Mouse (Mus musculus): ENCODE data around the gene Slc35b4.

The Slc35b4 gene

DNA sequence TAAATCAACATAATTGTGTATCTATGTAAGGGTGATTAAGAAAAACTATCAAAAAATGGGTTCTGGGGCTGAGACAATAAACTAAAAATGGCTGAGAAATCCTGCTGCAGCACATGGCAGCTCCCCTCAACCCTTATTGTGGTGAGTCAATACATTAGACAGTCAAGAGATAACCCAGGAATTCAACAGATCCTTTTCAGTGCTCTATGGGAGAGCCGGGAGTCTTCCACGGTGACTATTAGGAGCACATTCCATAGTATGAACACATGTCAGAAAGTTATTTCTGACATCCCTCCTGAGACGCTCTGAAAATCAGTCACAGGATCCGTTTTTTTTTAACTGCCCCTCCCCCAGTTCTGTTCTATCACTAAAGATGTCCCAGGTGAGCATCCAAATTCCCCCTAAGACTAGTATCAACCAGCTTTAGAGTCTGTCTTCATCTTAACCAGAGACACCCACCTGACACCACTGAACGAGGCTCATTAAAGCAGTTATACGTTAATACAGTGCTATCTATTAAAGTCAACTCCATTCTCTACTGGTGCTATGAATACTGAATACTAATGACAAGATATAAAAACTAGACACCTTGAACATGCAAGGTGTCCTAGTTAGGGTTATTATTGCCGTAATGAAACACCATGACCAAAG, 5.9 kb downstream of the Slc35b4 start:
- no peak for DNase-seq

DNA sequence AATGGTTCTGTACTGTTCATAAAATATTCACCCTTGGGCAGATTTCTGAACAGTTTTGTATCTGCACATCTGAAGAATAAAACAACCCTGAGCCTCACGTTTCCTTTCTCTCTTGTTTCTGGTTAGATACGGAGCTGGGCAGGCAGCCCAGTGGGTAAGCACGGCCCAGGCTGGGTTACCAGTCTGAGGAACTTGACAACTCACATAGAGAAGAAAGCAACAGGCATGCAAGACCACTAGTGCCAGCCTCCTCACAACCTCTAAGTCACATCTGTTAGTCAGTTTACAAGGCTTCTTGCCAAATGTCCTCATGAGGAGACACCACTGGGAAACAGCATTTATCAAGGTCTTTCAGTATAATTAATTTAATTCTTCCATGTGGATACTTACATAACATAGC, 8.1 kb downstream of the Slc35b4 start:
- DNase-seq = no peak

DNA sequence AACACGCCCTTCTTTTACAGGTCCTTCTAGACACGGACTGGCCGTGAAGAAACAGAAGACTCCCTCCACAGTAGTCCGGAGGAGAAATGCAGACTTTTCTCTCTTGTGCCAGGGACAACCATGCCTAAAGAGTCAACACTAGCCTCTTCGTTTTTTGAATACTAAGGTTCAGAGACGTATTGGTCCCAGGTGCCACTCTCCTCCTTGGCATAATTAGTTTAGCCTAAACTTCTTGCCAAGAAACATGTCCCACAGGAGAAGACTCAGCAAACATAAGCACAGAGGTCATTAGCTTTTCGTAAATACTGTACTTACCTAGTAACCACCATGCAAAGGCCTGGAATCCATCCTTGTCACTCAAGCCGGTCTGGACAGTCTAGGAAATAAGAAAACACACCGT, 13.9 kb downstream of the Slc35b4 start:
- DNase-seq = no peak

DNA sequence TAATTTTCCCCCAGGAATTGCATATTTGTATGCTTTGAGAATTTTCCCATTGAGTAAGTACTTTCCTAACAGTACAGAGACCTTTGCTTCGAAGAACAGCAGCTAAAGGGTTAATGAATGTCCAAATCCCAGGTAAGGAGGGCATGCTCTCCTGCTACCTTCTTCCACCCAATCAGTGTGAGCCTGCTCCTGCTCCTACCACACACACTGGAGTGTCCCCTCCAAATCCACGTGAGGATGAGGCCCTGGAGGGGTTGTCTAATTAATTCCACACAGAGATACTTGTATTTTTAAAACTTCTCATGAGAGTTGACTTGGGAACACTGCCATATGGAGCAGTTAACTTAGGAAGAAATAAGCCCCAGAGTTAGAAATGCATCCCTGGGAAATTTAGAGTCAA, 14.3 kb downstream of the Slc35b4 start:
- no peak for DNase-seq

DNA sequence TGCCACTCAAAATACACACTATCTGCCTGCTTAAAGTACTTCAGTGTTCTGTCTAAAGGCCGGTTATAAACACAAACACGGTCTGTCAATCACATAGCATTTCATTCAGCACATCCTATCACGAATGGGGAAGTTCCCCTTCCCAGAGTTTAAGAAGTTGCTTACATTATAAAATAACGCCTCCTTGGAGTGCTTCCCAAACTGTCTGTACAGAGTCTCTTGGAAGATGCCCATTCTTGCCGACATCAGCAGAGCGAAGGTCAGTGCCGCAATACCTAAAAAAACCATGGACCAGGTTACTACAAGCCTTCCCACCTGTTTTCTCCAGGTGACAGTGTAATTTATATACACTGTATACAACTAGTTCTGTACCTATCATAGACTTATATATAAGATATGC, 15.4 kb downstream of the Slc35b4 start:
- no peak for DNase-seq

DNA sequence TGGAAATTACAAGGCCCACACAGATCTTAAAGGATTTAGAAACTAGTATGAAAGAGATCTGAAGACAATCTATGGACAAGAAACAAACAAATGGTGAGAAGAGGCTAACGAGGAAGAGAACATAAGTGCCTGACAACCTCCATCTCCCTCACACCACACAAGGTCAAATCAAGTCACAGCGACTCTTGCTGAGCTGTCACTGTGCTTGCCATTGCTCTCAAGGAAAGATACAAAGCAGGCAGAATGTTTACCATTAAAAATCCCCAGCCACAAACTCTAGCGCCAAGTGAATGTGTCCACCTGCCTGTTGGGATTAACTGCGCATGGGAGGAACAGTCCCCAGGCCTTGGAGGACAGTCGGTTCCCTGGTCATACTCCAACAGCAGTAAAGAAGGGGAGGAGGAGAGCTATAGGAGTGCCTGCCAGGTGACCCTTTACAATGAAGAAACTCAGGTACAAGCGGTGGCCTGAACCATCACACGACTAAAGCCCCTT, 16.0 kb downstream of the Slc35b4 start:
- no peak for DNase-seq

DNA sequence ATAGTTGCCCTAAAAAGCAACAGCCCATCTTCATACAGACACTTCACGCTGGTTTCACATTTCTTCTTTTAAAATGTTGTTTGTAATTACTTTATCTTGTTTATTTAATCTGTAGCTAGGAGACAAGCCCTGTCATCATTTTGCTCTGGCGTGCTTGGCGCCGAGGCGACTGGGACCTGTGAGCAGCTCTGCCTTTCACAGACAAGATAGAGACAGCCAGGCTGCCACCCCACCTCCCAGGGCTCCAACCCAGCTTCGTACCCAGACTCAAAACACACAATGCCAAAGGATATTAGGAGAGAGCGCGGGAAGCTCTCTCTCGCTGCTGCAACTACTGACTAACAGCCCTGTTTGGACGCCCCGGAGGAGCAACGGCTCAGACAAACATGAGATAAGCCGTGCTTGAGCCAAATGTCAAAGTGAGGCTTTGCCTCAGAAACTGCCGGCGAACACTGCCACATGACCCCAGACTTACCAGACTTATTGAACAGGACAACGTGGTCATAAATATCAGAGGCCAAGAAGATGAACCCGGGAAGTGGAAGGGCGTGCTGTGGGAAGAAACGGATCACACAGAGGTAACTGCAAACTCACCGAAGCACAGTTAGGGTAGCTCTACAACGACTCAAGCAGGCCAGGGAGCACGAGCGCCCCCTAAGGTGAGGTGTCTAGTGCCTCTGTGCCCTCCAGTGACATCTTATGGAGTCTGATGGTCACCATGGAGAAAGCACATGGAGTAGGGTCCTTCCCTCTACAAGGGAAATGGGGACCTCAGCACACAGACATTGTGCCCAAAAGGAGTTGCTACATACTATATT, 16.7 kb downstream of the Slc35b4 start:
- DNase-seq = no peak

DNA sequence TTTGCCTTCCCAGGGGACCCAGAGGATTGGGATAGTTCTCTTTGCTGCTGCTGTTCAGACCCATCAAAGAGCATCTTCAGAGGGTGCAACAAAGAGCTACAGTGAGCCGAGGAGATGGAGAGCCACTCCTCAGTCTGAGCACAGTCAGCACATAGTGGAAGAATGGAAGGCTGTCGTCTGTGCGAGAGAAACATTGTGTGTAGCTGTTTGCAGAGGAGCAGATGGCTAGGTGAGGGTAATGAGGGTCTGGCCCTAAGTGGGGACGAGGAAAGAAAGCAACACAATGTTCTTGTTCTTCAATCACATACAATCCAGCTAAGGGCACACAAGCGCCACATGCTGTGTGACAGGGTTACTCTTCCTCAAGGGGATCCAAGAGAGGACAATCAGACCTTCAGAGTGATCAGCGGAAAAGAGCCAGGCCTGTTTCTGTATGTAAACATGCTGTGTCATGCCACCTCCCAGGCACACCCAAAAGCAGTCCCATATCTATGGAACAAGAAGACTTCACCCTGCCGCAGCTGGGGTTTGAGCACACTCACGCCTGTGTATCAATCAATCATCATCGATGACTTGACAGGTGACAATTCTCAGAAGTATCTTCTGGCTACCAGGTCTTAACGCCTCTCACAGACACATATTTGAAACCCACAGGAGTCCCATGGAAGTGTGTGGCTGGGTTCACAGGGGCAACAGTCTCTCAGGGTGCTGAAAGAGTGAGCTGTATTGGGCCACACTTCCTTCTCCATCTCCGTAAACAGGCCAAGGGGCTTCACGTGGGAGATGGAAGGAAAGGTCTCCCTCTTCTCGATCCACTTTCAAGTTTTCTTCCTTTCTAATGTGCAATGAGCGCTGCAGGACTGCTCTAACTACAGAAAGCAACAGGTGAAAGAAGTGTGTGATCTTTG, 19.8 kb downstream of the Slc35b4 start:
- DNase-seq = peak in 1 of 2 experiments; percentile 48

DNA sequence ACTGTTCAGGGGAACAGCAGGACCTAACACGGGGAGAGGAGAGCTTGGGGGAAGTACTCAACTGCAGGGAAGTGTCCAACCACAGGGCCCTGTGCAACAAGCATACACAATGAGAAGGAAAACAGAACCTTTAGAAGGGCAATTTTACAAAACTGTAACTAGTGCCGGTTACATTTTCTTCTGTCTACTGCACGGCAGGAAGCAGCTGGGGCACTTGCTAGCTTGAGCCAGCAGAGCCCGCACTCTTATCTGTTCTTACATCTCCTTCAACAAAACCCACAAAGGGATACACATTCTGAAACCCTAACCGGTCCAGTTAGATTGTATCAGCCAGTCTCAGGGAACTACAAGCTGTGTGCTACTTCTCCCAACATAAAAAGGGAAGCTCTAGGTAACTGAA, 20.9 kb downstream of the Slc35b4 start:
- DNase-seq = peak; percentile 55 to 69

DNA sequence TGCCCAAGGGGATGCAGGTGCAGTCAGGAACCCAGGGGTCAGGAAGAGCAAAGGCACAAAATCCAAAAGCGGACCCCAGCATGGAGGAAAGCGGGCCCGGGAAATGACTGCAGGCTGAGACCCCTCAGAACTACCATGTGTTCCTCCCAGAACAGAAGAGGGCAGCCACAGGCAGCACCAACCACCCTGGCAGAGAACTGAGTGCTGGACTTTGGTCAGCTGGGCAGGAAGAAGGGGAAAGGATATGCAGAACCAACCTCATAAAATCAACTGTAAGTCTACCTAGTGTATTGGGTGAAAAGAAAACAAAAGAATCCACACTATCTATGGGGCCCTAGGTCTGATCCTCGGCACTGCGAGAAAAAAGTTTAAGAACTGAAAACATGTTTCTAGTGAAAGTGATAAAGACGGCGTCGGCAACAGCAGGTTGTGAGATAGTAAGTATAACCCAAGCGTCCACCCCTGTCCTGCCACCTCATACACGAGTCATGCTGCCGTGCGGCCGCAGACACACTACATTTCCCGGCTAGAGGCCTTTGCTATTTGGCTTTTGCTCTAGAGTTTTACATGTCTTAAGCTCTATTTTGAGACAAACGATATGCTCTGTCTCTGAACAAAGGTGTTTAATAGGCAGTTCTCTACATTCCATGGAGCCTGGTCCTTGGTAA, 21.6 kb downstream of the Slc35b4 start:
- no peak for DNase-seq

DNA sequence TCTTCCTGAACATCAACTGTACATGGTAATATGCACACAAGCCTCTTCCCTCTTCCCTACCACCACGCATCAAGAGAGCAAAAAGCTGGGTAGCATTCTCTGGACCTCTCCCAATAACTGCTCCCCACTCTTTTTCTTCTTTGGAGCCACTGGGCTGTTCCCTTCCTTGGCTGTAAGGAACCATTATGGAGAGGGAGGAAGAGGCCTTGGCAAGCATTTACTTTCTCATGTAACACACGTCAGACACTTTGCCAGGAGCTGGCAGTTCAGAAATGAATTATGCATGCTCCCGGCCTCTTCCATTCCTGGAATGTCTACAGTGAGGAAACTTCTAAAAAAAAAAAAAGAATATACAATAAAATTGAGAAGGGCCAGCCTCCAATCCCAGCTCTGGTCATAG, 22.7 kb downstream of the Slc35b4 start:
- DNase-seq = no peak

DNA sequence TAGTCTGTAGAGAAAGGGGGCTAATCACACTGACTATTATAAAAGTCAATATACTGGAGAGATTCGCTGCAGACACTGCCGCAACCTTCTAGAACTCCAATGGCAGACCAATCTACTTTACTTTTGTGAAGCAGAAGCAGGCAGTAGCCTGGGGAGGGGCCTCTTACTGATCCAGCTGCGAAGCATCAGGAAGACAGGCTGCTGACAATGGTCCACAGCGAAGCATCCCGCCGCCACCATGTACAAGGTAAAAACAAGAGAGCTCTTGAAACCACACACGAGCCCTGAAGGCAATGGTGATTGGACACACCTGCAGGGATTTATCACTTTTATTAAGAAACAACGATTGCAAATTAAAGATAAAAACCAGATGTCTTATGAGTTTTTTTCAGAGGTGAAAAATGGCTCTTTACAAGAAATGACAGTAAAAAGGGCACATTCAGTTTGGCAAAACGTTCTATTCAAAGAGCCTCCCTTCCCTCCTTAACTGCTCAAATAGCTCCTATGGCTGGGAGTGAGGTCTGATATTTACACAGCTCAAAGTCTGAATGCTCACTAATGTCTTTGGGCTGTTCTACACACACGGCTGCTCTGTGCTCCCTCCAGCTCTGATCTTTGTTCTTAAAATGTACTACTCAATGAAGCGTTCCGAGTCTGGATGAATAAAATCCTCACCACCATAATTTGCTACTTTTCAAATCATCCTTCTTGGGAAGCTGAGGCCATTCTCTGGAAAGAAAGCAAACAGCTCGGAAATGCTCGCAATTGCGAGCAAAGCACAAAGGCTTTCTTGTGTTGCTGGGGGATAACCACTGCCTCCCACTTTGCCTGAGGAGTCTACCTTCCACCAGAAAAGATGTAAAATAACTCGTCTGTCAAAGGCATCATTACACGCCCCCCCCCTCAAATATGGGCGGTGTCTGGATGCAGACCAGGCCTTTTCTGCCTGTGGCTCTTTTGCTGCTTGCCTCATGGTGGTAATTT, 23.6 kb downstream of the Slc35b4 start:
- DNase-seq = peak; percentile 40 to 52

DNA sequence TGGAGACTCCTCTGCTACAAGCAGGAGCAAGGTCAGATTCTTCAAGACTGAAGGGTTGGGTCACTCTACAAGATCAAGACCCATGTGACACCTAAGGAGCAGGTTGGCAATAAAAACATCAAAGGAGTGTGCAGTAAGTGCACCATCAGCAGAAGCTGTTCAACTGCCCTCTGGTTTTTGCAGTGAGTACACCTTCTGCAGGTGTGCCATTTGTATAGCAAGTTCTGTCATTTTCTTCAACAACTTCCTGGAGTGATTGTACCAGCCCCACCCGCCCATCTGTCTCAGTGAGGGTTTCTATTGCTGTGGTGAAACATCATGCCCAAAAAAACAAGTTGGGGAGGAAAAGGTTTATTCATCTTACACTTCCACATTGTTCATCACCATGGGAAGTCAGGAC, 27.1 kb downstream of the Slc35b4 start:
- peak; percentile 35 to 67 for DNase-seq

DNA sequence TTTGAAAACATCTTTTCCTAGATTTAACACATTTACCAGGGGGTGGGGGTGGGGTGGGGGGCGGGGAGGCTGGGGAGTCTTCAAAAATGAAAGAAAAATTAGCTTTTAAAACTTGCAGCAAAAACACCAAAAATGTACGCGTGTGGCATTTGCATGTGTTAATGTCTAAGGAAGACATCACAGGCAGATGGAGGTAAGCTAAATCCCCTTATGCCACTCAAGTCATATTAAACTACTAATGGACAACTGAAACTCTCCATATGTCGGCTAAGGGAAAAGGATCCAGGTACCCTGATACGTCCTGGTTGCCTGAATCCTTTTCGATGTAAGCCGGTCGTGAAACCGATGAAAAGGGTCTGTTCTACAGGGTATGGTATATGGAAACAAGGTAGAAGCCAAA, 27.8 kb downstream of the Slc35b4 start:
- DNase-seq = no peak

DNA sequence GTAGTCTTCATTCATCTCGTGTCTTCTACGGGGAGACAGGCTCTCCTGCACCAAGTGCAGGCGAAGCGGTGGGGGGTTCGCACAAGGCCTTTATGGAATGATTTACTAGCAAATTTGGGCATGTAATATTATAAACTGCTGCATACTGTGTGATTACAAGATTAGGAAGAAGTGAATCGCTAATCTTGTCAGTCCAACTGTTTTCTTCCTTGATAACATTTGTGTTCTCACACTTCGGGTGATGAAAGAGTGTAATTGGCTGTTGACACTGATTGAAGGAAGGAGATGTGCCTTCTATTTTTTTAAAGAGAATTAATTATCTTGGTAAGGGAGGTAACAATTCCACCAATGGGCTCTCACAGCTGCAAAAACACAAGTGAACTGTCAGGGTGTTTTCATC, 28.3 kb downstream of the Slc35b4 start:
- DNase-seq = no peak

DNA sequence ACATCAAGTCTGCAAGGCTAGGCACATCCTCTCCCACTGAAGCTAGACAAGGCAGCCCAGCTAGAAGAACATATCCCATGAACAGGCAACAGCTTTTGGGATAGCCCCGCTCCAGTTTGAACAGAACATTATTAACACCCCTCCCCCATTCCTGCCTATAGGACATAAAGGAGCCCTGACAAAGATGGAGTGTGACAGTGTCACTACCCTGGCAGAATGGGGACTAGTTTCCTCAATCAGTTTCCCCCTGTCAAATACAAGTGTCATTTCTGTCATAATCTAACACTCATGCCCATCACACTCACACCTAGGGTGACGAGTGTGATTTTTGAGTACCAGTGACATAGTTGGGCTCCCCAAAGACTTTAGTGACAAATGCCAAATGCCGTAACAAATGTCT, 28.9 kb downstream of the Slc35b4 start:
- DNase-seq = no peak

DNA sequence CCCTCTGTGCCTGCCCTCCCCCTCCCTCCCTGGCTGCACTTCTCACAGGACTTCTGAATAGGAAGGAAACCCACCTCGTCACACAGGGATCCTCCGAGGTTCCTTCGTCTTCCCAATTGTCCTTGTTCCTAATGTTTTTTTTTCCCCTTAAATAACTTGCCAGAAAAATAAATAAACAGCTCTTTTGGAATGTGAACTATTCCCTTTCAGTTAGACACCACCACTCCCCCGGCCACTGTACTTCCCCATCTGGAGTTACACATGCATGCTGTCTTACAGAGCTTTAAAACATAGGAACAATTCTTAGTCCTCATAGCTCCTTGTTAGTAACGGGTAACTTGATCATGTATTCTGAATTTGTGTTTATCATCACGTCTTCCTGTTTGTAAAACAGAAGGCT, 30.9 kb downstream of the Slc35b4 start:
- DNase-seq = no peak

DNA sequence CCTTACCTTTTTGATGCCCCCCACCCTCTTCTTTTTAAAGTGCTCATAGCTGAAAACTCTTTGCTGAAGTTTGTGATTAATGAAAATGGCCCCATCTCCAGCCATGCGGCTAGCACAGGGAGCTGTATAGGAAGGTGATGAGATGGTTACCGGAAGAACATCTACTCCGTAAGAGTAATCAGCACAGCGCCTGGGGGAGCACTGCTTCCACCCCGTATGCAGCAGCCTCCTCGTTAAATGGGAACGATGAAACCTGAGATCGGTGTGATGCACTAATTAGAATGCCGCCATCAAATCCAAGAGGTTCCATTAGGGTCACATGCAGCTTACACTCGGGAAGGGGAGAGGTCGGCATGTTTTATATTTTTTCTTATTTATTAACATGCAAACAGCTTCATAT, 34.0 kb downstream of the Slc35b4 start:
- DNase-seq = no peak

DNA sequence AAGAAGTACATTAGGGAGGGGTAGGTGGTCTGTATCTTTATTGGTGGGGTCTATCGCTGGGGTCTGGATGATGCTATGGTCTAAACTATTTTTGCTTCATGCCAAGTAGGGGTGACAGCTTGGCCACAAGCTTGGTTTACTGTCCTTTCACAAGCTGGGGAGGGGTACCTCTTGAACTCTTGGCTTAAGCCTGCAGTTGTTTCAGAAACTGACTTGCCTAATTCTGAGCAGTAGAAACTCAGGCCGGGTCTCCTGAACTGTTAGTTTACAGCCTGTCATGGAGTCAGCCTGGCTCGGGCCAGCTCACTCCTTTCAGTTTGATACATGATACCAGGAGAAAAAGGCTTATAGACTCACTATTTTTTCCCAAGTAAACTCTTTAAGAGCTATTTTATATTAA, 38.5 kb downstream of the Slc35b4 start:
- no peak for DNase-seq

DNA sequence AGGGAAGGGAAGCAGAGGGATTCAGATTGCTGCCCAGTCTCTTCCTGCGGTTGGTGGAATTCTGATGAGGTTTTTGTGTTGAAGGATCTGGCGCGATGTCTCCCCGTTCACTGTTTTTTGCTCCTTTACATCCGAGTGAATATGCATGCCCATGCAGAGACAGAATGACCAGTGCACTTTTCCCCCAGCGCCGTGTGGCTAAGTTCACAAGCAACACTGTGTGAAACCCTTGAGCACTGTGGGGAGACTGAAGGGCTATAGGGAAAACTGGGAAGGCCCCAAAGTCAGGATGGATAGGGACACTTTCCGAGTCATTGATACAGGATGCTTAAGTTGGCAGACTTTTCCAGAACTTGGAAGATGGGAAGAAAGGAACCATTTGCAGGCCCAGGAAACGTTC, 44.5 kb downstream of the Slc35b4 start:
- DNase-seq = no peak

DNA sequence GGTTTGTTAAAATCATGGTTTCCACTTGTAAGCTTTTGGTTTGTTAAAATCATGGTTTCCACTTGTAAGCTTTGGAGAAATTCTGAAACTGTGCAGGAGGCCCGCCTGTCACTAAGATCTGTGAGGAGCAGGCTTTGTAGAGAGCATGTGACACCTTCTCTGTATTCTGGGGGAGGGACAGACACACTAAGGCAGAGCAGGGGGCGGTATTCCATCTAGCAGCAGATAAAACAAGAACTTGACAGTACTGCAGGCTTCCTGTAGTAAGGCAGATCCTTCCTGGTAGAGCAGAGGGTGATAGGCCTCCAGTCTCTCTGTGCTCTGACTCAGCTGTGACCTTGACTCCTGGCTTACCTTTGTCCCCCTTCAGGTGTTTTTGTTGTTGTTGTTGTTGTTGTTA, 47.6 kb downstream of the Slc35b4 start:
- peak; percentile 35 to 60 for DNase-seq

DNA sequence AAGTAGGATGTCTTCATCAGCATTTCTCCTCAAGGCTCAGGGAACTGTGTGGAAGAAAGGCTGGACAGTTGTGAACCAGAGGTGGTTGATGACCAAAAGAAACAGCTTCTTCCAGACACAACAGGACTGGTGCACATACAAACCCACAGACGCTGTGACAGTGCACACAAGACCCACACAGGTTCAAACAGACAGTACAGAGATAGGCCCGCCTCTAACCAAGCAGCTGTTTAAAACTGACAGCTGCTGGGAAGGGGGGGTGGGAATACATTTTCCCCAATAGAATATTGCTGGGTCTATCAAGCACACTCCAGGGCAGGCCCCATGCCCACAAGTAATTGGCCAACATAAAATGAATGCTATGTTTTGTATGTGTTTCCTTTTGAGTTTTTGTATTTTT, 52.5 kb downstream of the Slc35b4 start:
- DNase-seq = peak; percentile 36 to 47

All from thymus, postnatal 36 days (tissue).